Mouse (Mus musculus) cerebellum, postnatal 36 days (tissue): Measurements from ENCODE around the gene Per1.
A peak's percentile ranks its signal among the peaks of the same experiment; 100 is the strongest.

Experiments used
- DNase-seq, 2 experiments: peaks; one replicate each; pipeline ENCODE4 v3.0.0; 2021 to 2022; ENCODE audit warnings: mixed read lengths in 2 of 2

Per1 gene

DNA sequence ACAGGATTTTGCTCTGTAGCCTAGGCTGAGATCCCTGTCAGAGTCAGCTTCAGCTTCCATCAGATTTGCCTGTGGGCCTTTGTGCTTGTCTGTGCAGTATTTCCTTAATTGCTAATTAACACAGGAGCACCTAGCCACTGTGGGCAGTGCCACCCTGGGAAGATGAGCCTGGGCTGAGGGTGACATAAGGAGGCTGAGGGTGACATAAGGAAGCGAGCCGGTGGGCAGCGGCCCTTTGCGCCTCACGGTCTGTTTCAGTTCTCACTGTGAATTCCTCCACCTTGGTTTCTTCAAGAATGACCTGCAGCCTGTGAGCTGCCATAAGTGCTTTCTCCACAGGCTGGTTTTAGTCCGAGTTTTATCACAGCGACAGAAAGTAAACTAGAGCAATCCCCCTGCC, 13.4 kb upstream of the Per1 start:
- DNase-seq: no peak

DNA sequence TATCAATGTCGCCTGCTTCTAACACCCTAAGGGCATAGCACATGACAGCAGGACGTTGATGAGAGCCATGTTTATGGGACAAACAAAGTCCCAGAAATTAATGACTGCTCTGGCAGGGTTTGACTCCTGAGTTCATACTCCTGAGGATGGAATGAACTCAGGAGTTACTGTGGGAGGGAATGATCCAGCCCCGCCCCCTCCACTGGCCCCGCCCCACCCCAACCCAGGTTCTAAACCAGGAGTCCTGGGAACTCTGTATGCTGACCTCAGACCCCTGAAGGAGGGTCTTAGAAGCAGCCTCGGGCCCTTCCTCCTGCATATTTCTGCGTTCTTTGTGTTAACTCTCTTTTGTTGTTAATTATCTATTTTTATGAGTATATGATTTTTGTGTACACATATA, 9.4 kb upstream of the Per1 start:
- DNase-seq: no peak

DNA sequence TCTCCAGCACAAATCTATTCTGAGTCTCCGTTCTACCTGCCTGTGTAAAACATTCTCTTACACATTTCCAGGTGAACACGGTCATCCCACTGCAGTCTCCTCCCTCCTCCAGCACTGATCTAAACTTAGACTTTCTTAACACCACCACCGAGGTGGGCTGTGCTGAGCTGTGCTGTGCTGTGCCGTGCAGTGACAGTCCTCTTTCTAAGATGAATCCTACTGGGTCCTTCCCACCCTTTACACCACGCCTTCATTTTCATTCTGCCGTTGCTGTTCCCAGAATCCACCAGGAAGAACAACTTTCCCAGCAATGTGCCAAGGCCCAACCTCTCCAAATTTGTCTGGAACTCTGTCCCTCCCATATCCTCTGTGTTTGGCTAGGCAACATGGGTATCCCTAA, 8.6 kb upstream of the Per1 start:
- DNase-seq: no peak

DNA sequence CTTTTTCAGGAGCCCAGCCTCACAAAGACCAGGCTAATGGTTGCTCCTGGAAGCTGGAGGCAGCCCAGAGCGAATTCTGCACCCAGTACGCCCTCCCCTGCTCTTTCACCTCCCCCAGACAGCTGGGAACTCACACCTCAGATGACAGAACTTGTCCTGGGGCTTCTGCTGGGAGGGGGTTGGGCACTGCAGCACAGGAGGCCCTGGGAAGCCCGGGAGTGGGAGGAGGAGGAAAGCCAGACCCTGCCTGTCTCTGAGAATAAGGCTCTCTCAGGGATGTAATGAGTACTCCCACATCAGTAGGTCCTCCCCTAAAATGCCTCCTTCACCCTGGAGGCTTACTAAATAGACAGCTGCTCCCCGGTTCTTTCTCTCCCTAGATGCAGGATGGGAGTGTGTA, 7.9 kb upstream of the Per1 start:
- no peak for DNase-seq

DNA sequence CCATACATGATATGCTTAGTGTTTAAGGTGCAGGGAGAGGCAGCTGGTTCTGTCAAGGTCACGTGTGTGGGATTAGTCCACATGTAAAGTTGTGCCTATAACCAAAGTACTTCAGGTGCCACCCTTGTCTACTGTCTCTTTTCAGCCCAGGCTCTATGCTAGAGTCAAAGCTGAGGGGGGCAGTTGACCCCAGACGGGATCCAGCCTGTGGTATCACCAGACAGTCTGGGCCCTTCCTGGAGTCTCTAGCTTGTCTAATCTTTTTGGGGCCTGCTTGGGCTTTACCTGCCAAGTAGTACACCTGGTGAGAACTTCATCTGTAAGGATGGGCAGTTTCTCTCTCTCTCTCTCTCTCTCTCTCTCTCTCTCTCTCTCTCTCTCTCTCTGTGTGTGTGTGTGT, 7.4 kb upstream of the Per1 start:
- no peak for DNase-seq

DNA sequence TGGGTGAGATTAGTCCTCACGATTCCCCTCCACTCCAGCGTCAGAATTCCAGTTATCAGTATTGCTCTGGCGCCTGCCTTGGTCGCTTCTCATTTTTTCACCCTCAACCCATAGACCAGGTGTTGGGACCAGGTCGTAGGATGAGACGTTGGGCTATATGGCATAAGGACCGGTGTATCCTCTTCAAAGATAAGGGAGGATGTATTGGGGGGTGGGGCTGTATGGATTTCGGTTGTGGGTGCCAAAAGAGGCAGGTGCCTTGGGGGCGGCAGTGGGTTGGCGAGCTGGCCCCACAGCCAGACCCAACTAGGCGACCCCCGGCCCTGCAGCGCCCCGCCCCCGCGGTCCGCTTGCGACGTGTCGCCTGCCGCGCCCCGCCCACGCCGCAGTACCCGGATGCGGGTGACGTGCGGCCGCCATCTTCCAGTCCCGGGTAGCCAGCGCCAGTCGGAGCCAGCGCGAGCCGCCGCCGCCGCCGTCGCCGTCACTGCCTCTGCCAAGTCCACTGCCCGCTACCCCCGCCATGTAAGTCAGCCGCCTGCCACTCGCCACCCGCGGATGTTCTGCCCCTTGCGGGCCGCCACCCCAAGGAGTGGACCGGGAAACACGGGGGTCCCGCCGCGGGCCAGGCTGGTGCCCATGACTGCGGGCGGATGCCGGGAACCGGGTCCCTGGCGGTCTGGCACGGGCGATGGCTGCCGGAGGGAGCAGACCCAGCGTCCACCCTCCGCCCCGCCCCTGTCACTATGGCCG, 6.7 kb upstream of the Per1 start, which contains the start of gene Vamp2:
Vamp2 (plus strand) TSS at position 388 of the 753 bp plus-strand sequence.
- DNase-seq: peak; percentile 94 to 97

DNA sequence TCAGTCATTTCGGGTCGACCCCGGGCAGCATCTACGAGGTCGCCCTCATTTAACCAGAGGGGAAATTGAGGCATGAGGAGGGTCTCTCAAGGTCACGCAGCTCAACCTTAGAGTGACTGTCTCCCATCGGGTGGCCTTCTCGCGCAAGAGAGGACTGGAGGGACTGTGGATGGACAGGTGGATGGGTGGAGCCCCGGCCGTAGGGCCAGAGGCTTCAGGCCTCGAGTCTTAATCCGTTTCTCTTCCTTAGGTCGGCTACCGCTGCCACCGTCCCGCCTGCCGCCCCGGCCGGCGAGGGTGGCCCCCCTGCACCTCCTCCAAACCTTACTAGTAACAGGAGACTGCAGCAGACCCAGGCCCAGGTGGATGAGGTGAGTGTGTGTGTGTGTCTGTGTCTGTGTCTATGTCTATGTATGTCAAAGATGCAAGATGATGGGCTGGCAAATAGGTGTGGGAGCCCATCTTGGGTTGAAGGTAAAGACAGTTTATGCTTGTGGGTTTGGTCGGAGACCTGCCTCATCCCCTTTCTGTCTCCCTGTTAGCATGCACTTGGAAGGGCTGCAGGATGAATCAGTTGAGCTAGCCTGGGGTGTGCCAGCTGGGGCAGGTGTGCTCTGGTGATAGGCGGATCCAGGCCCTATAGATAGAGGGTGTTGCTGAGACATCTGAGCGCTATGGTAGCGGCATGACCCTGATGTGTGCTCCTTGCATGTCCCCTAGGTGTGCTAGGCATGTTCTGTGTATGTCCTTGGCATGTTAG, 6.0 kb upstream of the Per1 start:
- peak in 1 of 2 experiments; percentile 54 for DNase-seq

DNA sequence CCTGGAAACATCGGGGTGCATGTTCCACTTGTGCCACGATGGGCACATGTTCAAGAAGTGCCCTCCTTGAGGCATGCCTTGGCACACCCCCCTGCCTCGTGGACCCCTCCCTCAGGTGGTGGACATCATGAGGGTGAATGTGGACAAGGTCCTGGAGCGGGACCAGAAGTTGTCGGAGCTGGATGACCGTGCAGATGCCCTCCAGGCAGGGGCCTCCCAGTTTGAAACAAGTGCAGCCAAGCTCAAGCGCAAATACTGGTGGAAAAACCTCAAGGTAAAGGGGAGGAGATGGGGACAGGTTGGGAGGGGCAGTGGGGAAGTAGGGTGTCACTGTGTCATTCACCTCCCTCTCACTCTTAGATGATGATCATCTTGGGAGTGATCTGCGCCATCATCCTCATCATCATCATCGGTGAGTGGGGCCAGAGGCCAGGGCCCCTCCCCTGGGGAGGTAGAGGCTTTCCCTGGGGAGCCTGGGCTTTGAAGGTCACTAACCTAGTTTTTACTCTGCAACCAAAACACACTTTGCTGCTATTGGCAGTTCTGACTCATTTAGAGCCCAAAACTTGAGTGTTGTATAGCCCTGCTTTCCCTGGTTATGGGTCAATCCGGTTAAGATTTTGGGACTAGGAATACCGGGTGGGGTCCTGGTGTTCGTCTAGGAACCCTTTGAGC, 5.3 kb upstream of the Per1 start:
- no peak for DNase-seq

DNA sequence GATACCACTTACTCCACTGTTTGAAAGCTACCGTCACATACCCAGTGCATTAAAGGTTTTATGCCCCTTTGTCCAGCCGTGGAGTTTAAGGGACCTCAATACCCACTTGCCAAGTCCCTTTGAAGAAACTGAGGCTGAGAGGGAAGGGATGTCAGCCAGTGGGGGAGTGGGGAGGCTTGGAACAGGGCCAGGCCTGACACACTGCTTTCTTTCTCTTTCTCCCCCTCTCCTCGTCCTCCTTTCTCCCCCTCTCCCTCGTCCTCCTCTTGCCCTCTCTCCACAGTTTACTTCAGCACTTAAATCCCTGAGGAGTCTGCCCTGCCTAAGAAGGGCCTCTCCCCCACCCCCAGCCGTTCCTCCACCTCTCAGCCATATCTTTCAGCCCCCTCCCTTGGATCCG, 4.7 kb upstream of the Per1 start:
- no peak for DNase-seq

DNA sequence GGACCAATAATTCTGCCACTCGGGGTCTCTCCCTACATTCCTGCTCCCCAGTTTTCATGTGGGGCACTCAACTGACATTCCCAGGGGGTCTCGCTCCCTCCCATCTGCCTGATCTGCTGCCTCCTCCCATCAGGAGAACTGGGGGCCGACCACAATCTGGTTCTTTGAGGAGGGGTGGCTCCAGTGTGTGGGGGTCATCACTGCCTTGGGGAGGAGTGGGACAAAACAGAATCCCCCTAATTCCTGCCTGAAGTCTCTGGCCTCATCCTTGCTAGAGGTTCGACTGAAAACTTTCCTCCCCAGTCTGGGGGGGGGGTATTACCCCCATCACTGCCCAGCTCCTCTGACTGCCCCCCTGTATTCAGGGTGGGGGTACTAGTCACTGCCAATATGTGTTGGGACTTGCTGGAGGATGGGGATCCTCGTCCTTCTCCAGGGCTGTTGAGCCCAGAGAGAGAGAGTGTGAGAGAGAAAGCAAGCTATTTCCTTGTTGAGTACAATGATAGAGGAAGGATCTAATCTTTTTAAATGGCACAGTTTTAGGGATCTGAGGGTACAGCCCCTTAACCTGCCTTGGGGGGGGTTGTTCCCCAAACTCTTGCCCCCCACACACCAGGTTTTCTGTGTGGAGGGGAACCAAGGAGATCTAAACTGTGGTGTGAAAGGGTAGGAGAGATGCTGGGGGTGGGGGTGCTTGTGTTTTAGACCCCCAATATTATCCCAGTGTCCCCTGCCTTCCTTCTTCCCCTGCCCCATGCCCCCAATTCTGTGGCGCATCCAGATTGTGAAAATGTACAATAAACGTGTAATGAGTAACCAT, 3.2 kb upstream of the Per1 start:
- no peak for DNase-seq

DNA sequence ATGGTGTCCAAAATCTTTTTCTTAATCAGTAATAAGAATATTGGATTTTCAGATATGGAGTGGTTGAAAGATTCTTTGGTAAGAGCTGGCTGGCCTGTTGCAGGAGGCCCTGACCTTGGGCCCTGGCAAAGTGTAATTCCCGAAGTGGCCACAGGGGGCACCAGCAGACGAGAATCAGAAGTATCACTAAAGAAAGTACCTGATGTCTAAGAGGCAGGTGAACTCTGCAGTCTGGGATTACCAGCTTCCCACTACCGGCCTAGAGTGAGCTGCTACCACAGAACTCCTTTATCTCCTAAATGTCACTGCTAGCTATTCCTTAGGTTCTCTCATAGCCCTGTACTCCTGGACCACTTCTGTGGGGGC, 2.6 kb upstream of the Per1 start:
- peak; percentile 92 to 95 for DNase-seq

DNA sequence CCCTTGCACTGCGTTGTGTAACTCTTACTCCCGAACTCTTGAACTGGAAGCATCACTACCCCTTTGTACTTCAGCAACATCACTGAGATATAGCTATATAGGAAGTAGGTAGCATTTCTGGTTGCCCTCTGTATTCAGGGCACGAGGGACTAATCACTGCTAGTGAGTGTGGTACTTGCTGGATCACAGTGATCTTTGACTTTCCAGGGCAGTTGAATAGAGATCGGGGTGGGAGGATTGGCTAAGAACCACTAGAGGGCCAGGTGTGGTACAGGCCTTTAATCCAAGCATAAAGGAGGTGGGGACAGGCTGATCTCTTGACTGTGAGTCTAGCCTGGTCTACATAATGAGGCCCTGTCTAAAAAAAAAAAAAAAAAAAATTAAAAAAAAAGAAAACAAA, 2.1 kb upstream of the Per1 start:
- DNase-seq: no peak

DNA sequence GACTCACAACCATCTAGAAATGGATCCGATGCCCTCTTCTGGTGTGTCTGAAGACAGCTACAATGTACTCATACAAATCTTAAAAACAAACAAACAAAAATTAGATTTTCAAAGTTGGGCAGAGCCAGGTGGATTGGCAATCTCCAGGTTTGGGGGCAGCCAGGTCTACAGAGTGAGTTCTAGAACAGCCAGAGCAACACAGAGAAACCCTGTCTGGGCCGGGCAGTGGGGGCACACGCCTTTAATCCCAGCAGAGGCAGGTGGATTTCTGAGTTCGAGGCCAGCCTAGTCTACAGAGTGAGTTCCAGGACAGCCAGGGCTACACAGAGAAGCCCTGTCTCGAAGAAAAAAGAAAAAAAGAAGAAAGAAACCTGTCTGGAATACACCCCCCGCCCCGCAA, 1.2 kb upstream of the Per1 start:
- peak in 1 of 2 experiments; percentile 15 for DNase-seq

DNA sequence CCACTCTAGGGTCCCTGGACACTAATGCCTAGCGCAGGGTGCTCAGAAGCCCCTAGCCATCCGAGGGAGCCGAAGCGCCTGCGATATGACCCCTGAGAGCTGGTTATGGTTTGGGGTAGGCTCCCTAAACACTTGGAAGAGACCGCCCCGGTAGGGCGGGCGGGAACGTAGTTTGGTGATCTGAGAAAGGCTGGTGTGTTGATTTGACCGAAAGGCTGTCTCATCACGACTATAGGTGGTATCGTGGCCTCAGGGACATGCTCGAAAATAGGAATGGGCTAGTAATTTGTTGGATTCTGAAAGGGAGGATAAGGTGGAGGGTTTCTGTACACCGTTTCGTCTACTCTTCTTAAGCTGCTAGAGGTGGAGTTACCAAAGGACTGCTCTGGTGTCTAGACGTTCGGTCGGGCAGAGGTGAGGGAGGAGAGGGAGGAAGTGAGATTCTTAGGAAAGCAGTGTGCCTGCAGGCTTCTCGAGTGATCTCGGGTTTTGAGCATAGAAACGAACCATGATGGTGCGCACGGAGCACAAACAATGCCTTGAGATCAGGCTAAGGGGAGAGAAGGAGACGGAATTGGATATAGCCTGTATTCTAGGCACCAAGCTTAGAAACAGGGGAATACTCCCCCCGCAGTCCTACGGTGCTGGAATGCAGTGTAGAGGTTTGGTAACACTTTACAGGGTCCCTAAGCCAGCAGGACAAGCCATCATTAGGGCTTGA, 654 bp downstream of the Per1 start:
- peak in 1 of 2 experiments; percentile 2 for DNase-seq

DNA sequence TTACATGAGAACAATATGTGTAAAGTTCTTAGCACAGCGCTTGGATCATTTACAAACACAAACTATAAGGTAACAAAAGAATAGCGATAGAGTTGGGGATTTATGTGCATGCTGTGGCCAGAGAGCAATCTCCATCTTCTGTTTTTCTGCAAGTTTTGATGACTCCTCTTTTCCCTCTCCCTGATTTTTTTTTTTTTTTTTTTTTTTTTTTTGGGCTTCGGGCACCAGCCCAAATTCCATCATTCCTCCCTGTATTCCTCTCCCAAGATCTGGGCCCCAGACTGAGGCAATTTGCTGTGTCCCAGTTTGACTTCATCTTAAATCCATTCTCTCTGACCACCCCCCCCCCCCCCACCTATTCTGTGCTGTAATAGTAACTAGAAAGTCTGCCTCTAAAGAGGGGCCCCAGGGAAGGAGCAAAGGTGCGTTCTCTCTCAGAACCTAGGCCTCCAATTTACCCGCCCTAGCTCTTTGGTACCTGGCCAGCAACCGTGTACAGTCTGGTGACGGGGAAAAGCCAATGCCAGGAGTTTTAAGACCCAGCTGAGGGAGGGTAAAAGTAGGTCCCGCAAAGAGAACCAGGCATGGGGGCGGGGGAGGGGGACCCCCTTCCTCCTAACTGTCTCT, 1.5 kb downstream of the Per1 start:
- peak in 1 of 2 experiments; percentile 23 for DNase-seq

DNA sequence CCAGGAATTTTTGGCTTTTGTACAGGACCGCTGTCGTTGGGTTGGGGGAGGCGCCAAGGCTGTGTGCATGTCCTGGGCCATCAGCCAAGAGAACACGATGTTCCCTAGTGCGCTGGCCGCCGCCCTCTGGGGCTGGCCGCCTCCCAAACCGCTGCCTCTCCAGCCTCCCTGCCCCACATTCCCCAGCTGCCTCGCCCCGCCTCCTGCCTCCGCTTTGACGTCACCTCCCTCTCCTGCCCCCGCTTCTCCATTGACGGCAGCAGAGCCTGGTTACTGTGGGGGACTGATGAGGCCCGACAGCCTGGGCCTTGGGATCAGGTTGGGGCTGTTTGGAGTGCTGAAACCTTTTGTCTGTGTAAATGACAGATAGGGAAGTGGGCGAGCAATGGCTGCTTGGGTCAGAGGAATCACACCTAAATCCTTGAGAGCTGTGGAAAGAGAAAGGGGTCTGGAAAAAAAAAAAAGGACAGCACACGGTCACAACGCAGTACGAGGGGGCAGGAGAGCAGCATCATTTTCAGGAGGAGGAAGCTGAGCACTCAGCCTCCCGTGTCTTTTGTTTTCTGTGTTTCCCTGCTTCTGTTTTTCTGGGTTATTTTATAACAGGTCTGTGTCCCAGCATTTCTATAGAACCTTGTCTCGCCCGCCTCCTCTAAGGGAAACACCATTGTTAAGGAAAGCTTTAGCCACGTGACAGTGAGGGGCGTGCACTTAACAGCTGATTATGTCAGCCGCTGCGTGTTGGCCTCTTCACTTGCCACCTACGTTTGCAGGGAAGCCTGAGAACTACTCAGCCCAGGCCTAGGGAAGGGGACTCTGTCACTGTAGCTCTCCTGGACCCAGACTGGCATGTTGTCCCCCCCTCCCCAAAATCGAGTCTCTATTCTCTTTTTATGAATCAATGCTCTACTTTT, 2.2 kb downstream of the Per1 start:
- peak; percentile 81 to 82 for DNase-seq

DNA sequence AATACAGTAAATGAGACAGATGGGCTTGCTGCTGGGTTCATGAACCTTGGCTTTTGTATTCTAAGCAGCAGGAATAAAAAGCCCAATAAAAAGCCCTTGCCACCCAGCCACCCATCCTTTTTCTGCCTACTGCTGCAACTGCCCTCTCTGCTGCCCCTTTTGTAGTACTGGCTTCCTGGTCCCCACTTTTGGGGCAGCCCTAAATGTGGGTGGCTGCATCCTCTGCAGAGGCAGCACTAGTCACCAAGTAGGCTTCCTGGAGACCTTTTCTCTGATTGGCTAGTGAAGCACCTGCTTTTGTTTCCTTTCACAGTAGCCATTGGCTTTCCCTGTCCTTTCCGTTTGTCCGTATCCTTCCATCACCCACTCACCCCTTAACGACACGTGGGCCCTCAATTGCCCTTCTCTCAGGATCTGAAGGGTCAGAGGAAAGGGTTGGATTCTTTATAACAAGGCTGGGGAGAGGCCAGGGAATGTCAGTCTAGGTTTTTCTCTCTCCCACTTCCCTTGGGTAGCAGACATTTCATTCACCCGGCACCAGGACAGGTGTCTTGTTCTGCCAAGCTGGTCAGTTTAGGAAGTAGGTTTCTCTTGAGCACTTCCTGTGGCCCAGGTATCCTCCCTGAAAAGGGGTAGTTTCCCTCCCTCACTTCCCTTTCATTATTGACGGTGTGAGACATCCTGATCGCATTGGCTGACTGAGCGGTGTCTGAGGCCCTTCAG, 3.2 kb downstream of the Per1 start:
- DNase-seq: no peak

DNA sequence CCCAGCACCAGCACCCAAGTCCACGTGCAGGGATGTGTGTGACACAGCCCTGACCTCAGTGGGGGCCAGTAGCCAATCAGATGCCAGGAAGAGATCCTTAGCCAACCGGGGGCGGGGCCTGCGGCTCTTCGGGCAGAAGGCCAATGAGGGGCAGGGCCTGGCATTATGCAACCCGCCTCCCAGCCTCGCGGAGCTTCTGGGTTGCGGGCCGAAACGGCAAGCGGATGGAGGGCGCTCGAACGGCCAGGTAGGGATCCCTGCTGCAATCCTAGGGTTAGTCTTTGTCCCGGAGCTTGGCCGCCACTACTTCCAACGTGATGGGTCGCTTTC, 3.7 kb downstream of the Per1 start:
- DNase-seq: peak; percentile 99

DNA sequence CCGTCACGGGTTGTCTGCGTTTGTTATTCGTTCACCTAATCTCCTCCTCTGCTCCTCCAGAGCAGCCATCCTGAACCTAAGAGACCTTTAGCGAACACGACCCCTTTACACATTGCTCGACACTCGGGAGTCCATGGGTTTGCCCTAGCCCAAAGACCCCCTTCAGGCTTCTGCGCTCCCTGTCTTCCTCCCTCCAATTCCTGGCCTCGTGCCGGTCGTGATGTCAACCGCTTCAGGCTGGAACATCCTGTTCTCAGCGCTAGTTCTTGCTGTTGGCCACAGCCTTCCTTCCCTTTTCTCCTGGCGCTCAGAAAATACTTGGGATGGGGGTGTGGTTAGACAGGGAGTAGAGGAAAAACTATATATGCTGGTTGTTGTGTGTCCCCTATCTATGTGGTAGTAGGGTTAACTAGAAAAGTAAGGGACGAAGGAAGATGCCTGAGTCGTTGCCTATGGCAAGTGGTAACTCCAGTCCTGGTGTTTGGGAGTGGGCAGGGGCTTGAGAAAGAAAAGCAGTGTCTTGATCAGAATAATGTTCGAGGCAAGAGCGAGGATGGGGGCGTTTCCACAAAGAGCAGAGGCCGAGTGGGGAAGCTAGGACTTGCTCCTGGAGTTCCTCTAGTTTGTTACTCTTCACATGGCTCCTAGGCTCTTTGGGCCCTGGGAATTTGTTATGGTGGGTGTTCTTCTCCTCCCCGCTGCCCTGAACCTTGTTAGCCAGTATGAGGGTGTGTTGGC, 4.3 kb downstream of the Per1 start:
- peak; percentile 73 to 79 for DNase-seq
